Mouse (Mus musculus) kidney, adult 2 months (tissue): ENCODE results near the gene Slc25a28. TPM values are rescaled to one million over a fixed set of nuclear protein-coding genes. Genes with fewer than 3 reads are reported as not detected.

Experiments used
- DNase-seq: peaks from one replicate; pipeline ENCODE4 v3.0.0; 2021
- H3K27ac ChIP-seq: fragments of 200-500 bp; 2 replicates; pipeline ENCODE4 v1.5.1; 2012; ENCODE audit warnings: low read depth, low read length, control low read depth, inconsistent platforms; ENCODE audit not compliant: insufficient read depth
- H3K27me3 ChIP-seq: fragments of 200-500 bp; replicated peaks from 2 replicates; pipeline ENCODE4 v1.6.1; 2012; ENCODE audit warnings: mild to moderate bottlenecking, moderate library complexity, low read length, inconsistent platforms; ENCODE audit not compliant: control insufficient read depth, insufficient read depth
- H3K36me3 ChIP-seq: fragments of 200-500 bp; 2 replicates; pipeline ENCODE4 v1.6.1; 2012; ENCODE audit warnings: mild to moderate bottlenecking, moderate library complexity, low read length, inconsistent platforms; ENCODE audit not compliant: control insufficient read depth, insufficient read depth
- H3K4me1 ChIP-seq: fragments of 200-500 bp; 2 replicates; pipeline ENCODE4 v1.6.1; 2011; ENCODE audit warnings: low read length; ENCODE audit not compliant: control insufficient read depth, insufficient read depth
- H3K4me3 ChIP-seq: fragments of 200-500 bp; 2 replicates; pipeline ENCODE4 v1.5.1; 2011; ENCODE audit warnings: mild to moderate bottlenecking, low read depth, low read length, control low read depth; ENCODE audit not compliant: insufficient read depth
- CTCF ChIP-seq: fragments of 200-500 bp; conservative IDR thresholded peaks from 2 replicates; pipeline ENCODE4 v1.5.1; 2011; ENCODE audit warnings: low read depth, mild to moderate bottlenecking, control low read depth, low read length, moderate library complexity, mixed read lengths; ENCODE audit not compliant: insufficient read depth, insufficient read length
- POLR2A ChIP-seq: fragments of 200-500 bp; IDR thresholded peaks from one replicate; pipeline ENCODE4 v1.6.1; 2011; ENCODE audit warnings: low read depth, low read length, control low read depth
- WGBS: fragments of 180-500 bp; shearing (Covaris S2); methylation state at CpG from one replicate; pipeline ENCODE4 v1.1.7; 2018; 5-methylcytosine and 5-hydroxymethylcytosine counted together
- polyA plus RNA-seq: library from polyadenylated mRNA; depleted of rRNA; stranded (reverse); fragments of >200 nt; gene quantifications from 2 replicates; pipeline ENCODE4 v1.2.3, GENCODE M21; 2012

Gene Slc25a28
- polyA plus RNA-seq, 1 experiment, result 83.2 TPM

DNA sequence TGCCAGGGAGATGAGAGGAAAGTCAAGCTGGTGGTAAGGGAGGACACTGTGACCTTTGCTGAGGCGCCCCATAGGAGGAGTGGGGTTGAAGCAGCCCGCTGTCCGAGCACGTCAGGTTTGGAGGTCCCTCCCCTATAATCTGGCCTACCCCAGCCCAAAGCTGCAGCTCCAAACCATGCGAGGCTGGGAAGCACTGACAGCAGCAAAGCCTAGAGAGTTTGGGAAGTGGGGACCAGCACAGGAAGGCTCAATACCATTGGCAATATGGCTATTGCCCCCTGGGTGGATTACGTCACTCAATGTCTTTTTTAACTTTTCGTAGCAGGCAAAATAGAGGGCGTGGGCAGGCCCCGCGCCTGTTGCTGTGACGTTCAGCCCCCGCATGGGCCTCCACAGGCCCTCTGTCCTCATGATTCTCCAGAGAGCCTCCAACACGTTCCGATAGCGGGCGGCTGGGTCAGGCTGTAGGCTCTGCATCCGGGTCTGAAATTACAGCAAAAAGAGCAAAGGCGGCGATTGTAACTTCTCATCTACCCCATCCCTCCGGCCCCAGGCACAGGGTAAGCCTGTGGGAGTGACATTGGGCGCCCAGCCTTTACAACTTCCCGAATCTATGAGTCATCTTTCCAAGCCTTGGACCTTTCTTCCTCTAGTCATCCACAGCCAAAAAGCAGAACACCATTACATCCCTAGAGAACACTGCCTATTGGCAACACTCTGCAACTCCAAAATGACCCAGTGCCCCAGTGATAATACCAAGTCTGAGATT is 7.8 kb downstream of the Slc25a28 start:
- no peak for TF ChIP-seq POLR2A
- no peak overlapping the region for H3K4me3 ChIP-seq
- DNase-seq, result no peak
- no peak overlapping the region for H3K27ac ChIP-seq
- no peaks in the 10 kb centered on the region; the same call in 1 of the 2 replicates for H3K36me3 ChIP-seq
- H3K27me3 ChIP-seq, result no peaks in the 10 kb centered on the region
- 82% methylated on average over 22 of the region's 22 CpGs for WGBS
- H3K4me1 ChIP-seq, result peaks cover 7% of the 10 kb centered on the region; the same call in 1 of the 2 replicates

DNA sequence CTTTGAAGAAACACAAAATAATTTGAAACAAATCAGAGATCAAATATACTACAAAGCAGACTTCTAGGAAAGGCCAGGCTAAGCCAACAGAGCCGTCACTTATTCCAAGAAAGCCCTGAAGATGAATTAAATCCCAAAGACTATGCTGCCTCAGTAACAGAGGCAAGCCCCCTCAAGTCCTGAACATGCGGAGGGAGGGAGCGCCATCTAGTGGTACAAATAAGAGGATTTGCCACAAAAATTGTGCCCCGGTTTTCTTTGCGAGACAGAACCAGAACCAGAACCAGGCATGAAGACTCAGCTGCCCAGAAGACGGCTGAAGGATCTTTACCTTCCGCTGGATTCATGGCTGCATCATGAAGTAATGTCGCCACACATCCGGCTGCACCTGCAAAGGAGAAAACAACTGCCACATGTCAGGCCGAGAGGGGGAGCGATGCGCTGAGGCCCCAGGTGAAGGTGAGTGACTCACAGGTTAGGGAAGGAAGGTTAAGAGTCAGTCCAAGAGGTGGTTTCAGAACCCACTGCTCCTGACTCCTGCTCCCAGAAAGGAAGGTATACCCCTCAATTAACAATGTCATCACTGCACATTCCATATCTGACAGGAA is 9.1 kb downstream of the Slc25a28 start:
- Histone ChIP-seq H3K4me3 (no peak overlapping the region), H3K4me1 (peaks cover 7% of the 10 kb centered on the region; the same call in 1 of the 2 replicates), H3K27me3 (no peaks in the 10 kb centered on the region), H3K27ac (no peak overlapping the region), H3K36me3 (no peaks in the 10 kb centered on the region; the same call in 1 of the 2 replicates)
- WGBS, result 62% methylated on average over 12 of the region's 12 CpGs
- DNase-seq, result peak; percentile 45
- TF ChIP-seq POLR2A (no peak), CTCF (peak; percentile 70)

DNA sequence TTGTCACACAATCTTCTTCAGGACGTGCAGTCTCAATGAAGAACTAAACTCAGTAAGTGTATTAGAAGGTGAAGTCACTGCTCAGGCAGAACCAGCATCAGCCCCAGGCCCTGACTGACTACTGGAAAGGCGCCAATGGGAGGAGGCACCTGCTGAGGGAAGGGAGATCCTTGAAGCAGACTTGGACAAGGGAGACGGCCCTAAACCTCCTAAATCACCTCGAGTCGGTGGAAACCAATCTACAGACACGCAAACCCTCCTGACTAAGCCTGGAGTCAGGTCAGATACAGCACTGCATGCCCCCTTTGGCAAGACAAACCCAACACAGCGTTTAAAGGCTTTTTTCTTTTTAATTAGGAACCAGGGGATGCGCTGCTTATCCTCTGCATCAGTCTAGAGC is 11.2 kb downstream of the Slc25a28 start:
- H3K27me3 ChIP-seq, result no peaks in the 10 kb centered on the region
- 72% methylated on average over 8 of the region's 8 CpGs for WGBS
- H3K4me1 ChIP-seq, result peaks cover 3% of the 10 kb centered on the region; the same call in 1 of the 2 replicates
- no peak overlapping the region for H3K27ac ChIP-seq
- no peak for DNase-seq
- H3K36me3 ChIP-seq, result no peaks in the 10 kb centered on the region; the same call in 1 of the 2 replicates
- TF ChIP-seq POLR2A (no peak), CTCF (no peak)
- no peak overlapping the region for H3K4me3 ChIP-seq

DNA sequence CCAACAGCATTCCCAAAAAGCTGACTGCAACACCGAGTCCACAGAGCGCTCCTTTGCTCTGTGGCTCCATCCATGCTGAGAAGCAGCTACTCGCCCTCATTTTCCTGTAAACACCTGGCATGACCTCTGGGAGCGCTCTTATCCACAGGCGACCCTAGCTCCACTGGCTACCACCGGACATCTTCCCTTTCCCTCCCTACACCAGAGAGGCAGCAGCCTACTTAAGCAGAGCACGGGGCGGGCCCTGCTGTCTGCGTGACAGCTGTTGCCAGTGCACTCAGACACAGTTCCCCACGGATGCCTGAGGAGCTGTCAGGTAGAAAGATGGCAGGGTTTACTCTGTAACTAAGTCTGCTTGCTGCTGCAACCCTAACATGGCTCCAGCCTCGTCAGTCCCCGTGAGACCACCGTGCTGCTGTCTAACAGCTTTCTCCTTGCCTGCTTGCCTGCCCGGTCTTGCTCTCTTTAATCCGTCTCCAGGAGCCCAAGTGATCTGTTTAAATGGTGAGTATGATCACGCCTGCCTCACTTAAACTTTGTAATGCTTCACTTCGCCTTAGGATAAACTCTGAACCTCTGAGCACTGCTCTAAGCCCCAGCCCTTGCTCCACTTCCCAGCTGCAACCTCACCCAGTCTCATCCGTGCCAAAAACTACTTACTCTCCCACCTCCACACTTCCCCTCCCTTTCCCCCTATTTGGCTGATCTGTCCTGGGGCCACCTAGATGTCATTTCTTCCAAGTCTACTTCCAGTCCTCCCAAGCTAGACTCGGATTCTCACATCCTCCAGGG is 12.3 kb downstream of the Slc25a28 start:
- TF ChIP-seq CTCF (peak; percentile 60; the same call in 1 of the 2 replicates), POLR2A (no peak)
- 43% methylated on average over 19 of the region's 19 CpGs for WGBS
- H3K27ac ChIP-seq, result no peak overlapping the region; the same call in 1 of the 2 replicates

DNA sequence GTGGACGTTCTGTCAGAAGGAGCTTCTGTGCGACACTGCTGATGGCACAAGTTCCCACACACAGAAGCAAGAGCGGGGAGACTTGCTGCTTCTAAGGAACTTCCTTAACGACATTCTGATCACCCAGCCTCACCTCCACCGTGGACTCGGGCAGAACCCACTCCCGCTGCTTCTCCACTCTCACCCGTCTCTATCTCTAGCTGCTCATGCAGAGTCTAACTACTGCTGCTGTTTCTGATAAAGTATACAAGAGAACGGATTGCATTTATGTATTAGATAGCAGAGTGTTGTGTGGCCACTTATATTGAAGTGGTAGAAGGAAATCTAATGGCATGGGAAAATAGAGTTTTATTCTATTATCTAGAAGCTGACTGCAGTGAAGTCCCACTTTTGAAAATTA is 13.9 kb downstream of the Slc25a28 start:
- H3K27ac ChIP-seq, result no peak overlapping the region
- H3K36me3 ChIP-seq, result no peaks in the 10 kb centered on the region; the same call in 1 of the 2 replicates
- no peaks in the 10 kb centered on the region for H3K27me3 ChIP-seq
- 83% methylated on average over 9 of the region's 9 CpGs for WGBS
- DNase-seq, result no peak
- no peak overlapping the region for H3K4me3 ChIP-seq
- no peak for TF ChIP-seq POLR2A
- no peak for TF ChIP-seq CTCF
- peaks cover 3% of the 10 kb centered on the region; the same call in 1 of the 2 replicates for H3K4me1 ChIP-seq

More for the DNA sequence above, 12.3 kb downstream of the Slc25a28 start:
- H3K36me3 ChIP-seq, result no peaks in the 10 kb centered on the region; the same call in 1 of the 2 replicates
- H3K27me3 ChIP-seq, result no peaks in the 10 kb centered on the region
- no peak overlapping the region for H3K4me3 ChIP-seq
- H3K4me1 ChIP-seq, result peaks cover 3% of the 10 kb centered on the region; the same call in 1 of the 2 replicates
- peak; percentile 64 for DNase-seq

DNA sequence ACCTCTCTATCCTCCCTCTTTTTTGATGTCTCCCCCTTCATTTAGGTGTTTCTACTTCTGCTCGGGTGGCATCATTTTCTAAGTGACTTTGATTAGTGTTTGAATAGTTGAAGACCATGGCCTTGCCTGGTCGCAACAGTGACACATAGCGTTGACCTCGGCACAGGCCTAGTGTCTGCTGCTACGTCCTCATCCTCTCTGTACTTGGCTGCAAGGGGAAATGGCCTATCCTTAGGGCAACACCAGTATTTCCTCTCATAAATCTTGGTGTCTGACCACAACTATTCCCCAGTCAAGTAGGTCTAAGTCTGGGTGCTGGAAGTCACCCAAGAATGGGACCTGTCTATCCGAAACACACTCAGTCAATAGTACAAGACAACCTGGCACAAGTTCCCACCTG is 15.0 kb downstream of the Slc25a28 start:
- Histone ChIP-seq H3K4me3 (no peak overlapping the region), H3K36me3 (no peaks in the 10 kb centered on the region), H3K4me1 (peaks cover 3% of the 10 kb centered on the region; the same call in 1 of the 2 replicates), H3K27ac (no peak overlapping the region), H3K27me3 (no peaks in the 10 kb centered on the region)
- TF ChIP-seq POLR2A, result no peak
- TF ChIP-seq CTCF, result no peak
- DNase-seq, result peak; percentile 44
- WGBS, result 63% methylated on average over 6 of the region's 6 CpGs
